Mouse (Mus musculus) hindbrain, embryonic 14.5 days (tissue): Measurements from ENCODE around the gene Rab42. TPM values are rescaled to one million over a fixed set of nuclear protein-coding genes. Genes with fewer than 3 reads are reported as not detected.
A peak's percentile ranks its signal among the peaks of the same experiment; 100 is the strongest.
"Not testable (repeated sequence)": the region's sequence is repeated elsewhere in the genome, so short reads cannot be mapped to it uniquely, and the experiment has no call there.

ENCODE experiments used
- ATAC-seq: fragments of 200-750 bp; cut with Nextera tagmentation; 2 replicates; pipeline ENCODE4 v1.8.0; 2017; ENCODE audit warnings: moderate number of reproducible peaks, mild to moderate bottlenecking, moderate TSS enrichment, moderate library complexity; ENCODE audit not compliant: low FRiP score
- DNase-seq: peaks from one replicate; pipeline ENCODE4 v3.0.0-alpha.2; 2015; ENCODE audit warnings: low spot score
- H3K27ac ChIP-seq: fragments of 300-500 bp; sonication (generic); 2 replicates; pipeline ENCODE4 v1.5.1; 2014; ENCODE audit warnings: mild to moderate bottlenecking, moderate library complexity
- H3K27me3 ChIP-seq: fragments of 300-500 bp; sonication (generic); 2 replicates; pipeline ENCODE4 v1.6.1; 2014; ENCODE audit warnings: mild to moderate bottlenecking, low read length, mixed read lengths; ENCODE audit not compliant: control insufficient read depth, insufficient read depth
- H3K36me3 ChIP-seq: fragments of 300-500 bp; sonication (generic); replicated peaks from 2 replicates; pipeline ENCODE4 v1.6.1; 2014; ENCODE audit not compliant: control insufficient read depth, insufficient read depth
- H3K4me1 ChIP-seq: fragments of 300-500 bp; sonication (generic); replicated peaks from 2 replicates; pipeline ENCODE4 v1.6.1; 2014; ENCODE audit warnings: antibody characterized with exemption, low read length, mixed read lengths; ENCODE audit not compliant: control insufficient read depth, insufficient read depth
- H3K4me2 ChIP-seq: fragments of 300-500 bp; sonication (generic); replicated peaks from 2 replicates; pipeline ENCODE4 v1.6.1; 2014; ENCODE audit warnings: mild to moderate bottlenecking, moderate library complexity
- H3K4me3 ChIP-seq: fragments of 300-500 bp; sonication (generic); replicated peaks from 2 replicates; pipeline ENCODE4 v1.5.1; 2014; ENCODE audit warnings: mild to moderate bottlenecking, low read length
- H3K9ac ChIP-seq: fragments of 300-500 bp; sonication (generic); 2 replicates; pipeline ENCODE4 v1.6.1; 2014
- H3K9me3 ChIP-seq: fragments of 300-500 bp; sonication (generic); 2 replicates; pipeline ENCODE4 v1.6.1; 2016; ENCODE audit warnings: low read length; ENCODE audit not compliant: control insufficient read depth
- WGBS: fragments of 180-500 bp; shearing (Covaris S2); extraction: QIAGEN DNeasy Blood & Tissue Kit; methylation state at CpG from one replicate; pipeline ENCODE4 v1.1.7; 2014; 5-methylcytosine and 5-hydroxymethylcytosine counted together
- polyA plus RNA-seq: library from polyadenylated mRNA; unstranded; fragments of >200 nt; fragmentation: Nextera tagmentation; extraction: Ambion mirVana; gene quantifications from 2 replicates; pipeline ENCODE4 v1.2.1, GENCODE M21; 2014

Gene Rab42
- polyA plus RNA-seq, 1 experiment from 2014 or later: 1.5 TPM

DNA sequence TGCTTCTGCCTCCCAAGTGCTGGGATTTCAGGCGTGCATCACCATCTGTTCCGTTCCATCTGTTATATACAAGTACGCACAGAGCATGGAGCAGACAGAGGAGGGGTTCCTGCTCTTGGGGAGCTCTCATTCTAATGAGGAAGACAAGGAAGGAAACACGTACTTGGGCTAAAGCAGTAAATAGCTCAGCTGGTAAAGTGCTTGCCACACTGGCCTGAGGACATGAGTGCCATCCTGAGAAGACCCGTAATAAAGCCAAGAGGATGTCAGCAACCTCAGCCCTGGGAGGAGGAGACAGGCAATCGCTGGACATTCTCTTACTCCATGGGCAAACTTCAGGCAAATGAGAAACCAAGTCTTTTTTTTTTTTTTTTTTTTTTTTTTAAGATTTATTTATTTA lies 2.8 kb upstream of the Rab42 start:
- Histone ChIP-seq H3K27me3 (no peaks in the 10 kb centered on the region), H3K36me3 (peaks cover 15% of the 10 kb centered on the region), H3K4me1 (peaks cover 19% of the 10 kb centered on the region), H3K9me3 (no peaks in the 10 kb centered on the region), H3K4me3 (no peak overlapping the region), H3K9ac (no peak overlapping the region), H3K4me2 (no peak overlapping the region), H3K27ac (no peak overlapping the region)
- DNase-seq: no peak
- 76% methylated on average over 6 of the region's 6 CpGs for WGBS
- ATAC-seq: no peak

DNA sequence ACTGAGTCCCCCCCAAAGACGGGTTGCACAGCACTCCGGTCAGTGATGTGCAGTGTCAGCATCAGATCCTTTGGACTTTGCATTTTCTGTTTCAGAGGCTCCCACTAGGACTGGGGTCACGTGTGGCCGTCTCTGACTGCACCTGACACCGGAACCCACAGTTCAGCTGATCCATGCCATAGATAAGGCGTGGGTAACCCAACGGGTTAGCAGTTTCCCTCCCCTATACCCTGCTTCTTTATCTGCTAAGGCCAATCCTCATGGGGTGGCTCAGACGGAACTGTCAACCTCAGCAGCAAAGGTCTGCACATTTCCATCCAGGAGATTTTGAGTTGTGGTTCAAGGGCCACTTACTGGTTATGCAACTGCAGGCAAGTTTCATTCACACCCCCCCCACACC lies 2.1 kb upstream of the Rab42 start:
- no peak for ATAC-seq
- no peak overlapping the region for H3K4me2 ChIP-seq

DNA sequence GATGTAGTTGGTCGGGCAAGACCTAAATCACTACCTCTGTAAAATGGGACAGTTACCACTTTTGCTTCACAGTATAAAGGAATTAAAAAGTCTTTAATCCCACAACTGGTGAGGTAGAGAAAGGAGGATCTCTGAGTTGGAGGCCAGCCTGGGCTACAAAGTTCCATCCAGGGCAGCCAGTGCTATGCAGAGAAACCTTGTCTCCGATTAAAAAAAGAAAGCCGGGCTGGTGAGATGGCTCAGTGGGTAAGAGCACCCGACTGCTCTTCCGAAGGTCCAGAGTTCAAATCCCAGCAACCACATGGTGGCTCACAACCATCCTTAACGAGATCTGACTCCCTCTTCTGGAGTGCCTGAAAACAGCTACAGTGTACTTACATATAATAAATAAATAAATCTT lies 299 bp upstream of the Rab42 start:
- H3K27ac ChIP-seq, ATAC-seq, H3K36me3 ChIP-seq, H3K9me3 ChIP-seq, DNase-seq, H3K4me1 ChIP-seq, H3K27me3 ChIP-seq: not testable (repeated sequence)
- H3K4me3 ChIP-seq: peak overlapping the region; percentile 40
- WGBS: 48% methylated on average over 6 of the region's 6 CpGs
- peak overlapping the region; percentile 63 for H3K4me2 ChIP-seq
- peak overlapping the region; percentile 64 for H3K9ac ChIP-seq

More for the DNA sequence above, 2.1 kb upstream of the Rab42 start:
- Histone ChIP-seq H3K4me3 (no peak overlapping the region), H3K27ac (no peak overlapping the region), H3K27me3 (no peaks in the 10 kb centered on the region), H3K4me1 (peaks cover 14% of the 10 kb centered on the region), H3K36me3 (peaks cover 7% of the 10 kb centered on the region), H3K9me3 (no peaks in the 10 kb centered on the region), H3K9ac (no peak overlapping the region)
- WGBS: 89% methylated on average over 8 of the region's 8 CpGs
- DNase-seq: no peak

GRCm38 (mm10) chr4:132301965-132302938 lies 933 bp downstream of the Rab42 start:
- WGBS: 69% methylated on average over 16 of the region's 16 CpGs
- DNase-seq (no peak), ATAC-seq (no peak)
- Histone ChIP-seq H3K9me3 (no peaks in the 10 kb centered on the region), H3K4me2 (peak overlapping the region; percentile 63), H3K36me3 (no peaks in the 10 kb centered on the region), H3K4me3 (peak overlapping the region; percentile 40), H3K4me1 (peaks cover 7% of the 10 kb centered on the region; the same call in 1 of the 2 replicates), H3K9ac (peak overlapping the region; percentile 64), H3K27me3 (no peaks in the 10 kb centered on the region), H3K27ac (no peak overlapping the region)

DNA sequence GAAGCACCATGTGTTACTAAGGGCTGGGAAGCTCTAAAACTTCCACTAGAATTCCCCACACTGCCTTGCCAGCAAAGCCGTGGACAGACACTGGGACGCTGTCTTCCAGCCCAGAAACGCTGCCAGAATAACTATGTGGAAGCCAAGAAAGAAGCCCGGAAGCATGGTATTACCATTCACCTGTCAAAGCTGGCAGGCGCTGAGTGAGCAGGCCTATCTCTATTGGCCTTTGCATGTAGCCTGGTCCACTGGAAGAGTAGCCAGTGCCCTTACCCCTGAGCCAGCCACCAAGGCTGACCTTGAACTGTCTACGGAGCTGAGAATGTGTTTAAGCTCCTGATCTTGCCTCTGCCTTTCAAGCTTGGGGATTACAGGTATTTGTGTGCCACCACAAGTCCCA lies 1.7 kb downstream of the Rab42 start:
- WGBS: 94% methylated on average over 6 of the region's 6 CpGs
- Histone ChIP-seq H3K4me1 (peaks cover 7% of the 10 kb centered on the region; the same call in 1 of the 2 replicates), H3K36me3 (no peaks in the 10 kb centered on the region), H3K27me3 (no peaks in the 10 kb centered on the region), H3K9me3 (no peaks in the 10 kb centered on the region), H3K9ac (no peak overlapping the region), H3K27ac (no peak overlapping the region), H3K4me3 (no peak overlapping the region), H3K4me2 (no peak overlapping the region)
- ATAC-seq (no peak), DNase-seq (no peak)

DNA sequence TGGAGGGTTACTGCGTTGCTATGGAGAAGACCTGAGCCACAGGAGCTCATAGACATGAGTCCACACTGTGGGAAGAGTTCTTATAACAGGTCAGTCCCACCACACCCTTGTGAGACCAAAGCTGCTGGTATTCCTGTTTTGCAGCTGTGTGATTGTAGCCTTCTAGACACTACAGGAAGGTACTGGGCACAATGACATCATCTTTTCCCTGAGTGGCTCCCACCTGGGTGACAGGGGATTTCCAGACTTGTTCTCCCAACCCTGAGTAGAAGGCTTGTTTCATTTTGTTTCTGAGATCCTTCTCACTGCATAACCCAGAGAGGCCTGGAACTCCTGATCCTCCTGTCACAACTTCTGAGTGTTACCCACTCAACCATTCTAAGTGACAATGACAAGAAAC lies 3.3 kb downstream of the Rab42 start:
- Histone ChIP-seq H3K9me3 (no peaks in the 10 kb centered on the region), H3K4me1 (peaks cover 7% of the 10 kb centered on the region; the same call in 1 of the 2 replicates), H3K4me2 (no peak overlapping the region), H3K9ac (no peak overlapping the region), H3K27me3 (no peaks in the 10 kb centered on the region), H3K4me3 (no peak overlapping the region), H3K36me3 (no peaks in the 10 kb centered on the region), H3K27ac (no peak overlapping the region)
- WGBS: 97% methylated on average over 1 of the region's 1 CpGs
- DNase-seq (no peak), ATAC-seq (no peak)

DNA sequence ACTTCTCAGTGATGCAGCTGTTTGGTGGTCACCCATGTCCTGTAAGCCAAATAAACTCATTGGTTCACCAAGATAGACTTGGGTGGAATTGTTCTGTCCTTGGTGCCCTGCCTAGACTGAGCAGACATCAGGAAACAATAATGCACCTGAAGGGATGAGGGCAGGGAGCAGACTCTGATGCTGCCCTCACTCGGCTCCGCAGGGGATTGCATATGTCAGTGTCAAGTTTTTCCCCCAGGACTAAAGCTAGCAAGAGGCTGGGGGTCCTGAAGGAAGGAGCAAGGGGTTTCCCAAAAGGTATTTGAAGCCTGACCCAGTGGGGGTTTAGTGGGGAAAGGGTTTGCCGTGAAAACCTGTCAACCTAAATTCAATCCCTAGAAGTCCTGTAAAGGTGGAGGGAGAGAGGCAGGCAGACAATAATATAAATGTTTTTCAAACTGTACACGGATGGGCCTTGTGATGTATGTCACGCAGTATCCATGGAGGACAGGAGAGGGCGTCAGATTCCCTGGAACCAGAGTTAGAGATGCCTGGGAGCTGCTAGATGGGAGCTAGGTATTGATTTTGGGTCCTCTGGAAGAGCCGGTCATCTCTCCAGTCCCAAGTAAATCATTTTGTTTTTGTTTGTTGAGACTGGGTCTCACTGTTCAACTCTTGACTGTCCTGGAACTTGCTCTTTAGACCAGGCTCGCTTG lies 7.3 kb downstream of the Rab42 start:
- no peak overlapping the region for H3K9ac ChIP-seq
- no peak for DNase-seq

DNA sequence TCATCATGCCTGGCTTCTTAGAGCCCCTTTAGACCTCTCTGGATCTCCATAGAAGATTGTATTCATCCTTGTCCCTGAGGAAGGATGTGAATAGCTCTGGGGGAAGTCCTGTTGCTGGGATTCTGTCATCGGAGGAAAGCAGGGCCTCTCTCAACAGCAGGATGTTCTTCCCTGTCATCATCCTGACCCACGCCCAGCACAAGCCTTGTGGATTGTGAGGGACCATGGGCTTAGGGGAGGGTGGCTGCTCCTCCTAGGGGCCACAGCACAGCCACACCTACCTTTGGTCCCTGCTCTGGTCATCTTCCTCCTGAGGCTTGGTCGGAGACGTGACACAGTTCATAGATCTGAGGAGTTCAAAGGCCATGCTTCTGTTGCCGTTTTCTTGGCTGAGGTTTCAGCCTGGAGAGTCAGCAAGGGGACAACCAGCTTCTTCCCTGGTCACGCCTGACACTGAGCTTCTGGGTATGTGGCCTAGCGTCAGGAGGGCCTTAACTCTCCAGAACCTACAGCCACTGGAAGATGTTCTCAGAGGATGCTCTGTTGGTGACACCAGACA lies 9.4 kb downstream of the Rab42 start:
- Histone ChIP-seq H3K27ac (no peak overlapping the region), H3K4me3 (no peak overlapping the region), H3K9ac (no peak overlapping the region), H3K9me3 (0 out of 2 replicates have a peak, but pooled peaks cover 4% of the 10 kb centered on the region), H3K36me3 (peaks cover 38% of the 10 kb centered on the region), H3K4me2 (no peak overlapping the region), H3K4me1 (no peaks in the 10 kb centered on the region), H3K27me3 (no peaks in the 10 kb centered on the region)
- no peak for ATAC-seq
- no peak for DNase-seq
- WGBS: 94% methylated on average over 7 of the region's 7 CpGs

More for the DNA sequence above, 7.3 kb downstream of the Rab42 start:
- Histone ChIP-seq H3K4me1 (no peaks in the 10 kb centered on the region), H3K36me3 (peaks cover 26% of the 10 kb centered on the region), H3K27ac (no peak overlapping the region), H3K27me3 (no peaks in the 10 kb centered on the region), H3K4me2 (no peak overlapping the region), H3K9me3 (0 out of 2 replicates have a peak, but pooled peaks cover 4% of the 10 kb centered on the region), H3K4me3 (no peak overlapping the region)
- WGBS: 49% methylated on average over 8 of the region's 8 CpGs
- ATAC-seq: no peak

- Histone ChIP-seq H3K4me3 (no peak overlapping the region), H3K36me3 (peaks cover 38% of the 10 kb centered on the region), H3K9me3 (0 out of 2 replicates have a peak, but pooled peaks cover 4% of the 10 kb centered on the region), H3K9ac (no peak overlapping the region), H3K27ac (no peak overlapping the region), H3K4me1 (no peaks in the 10 kb centered on the region), H3K4me2 (no peak overlapping the region), H3K27me3 (no peaks in the 10 kb centered on the region)
- peak; percentile 52 for DNase-seq
- no peak for ATAC-seq
- WGBS: 44% methylated on average over 4 of the region's 4 CpGs
These were observed 10.2 kb downstream of the Rab42 start for GRCm38 (mm10) chr4:132292988-132293387.
